Mouse (Mus musculus): ENCODE results near the gene Cdh13.
"Not testable (repeated sequence)": the region's sequence is repeated elsewhere in the genome, so short reads cannot be mapped to it uniquely, and the experiment has no call there.

Cdh13 gene

GRCm38 (mm10) chr8:119344190-119344856 is 1060.8 kb downstream of the Cdh13 start, which contains the start of gene Hsbp1:
Hsbp1 (plus strand) TSS chr8:119344488.
- in situ Hi-C loops (cut with MboI, MseI), result no loop called here

- in situ Hi-C loops (cut with MboI, MseI), result no loop called here
Observed at GRCm38 (mm10) chr8:119345029-119345682, 1061.6 kb downstream of the Cdh13 start.

- in situ Hi-C loops (cut with MboI, MseI), result no loop called here
Observed at GRCm38 (mm10) chr8:119345683-119346075, 1062.1 kb downstream of the Cdh13 start.

- in situ Hi-C loops (cut with MboI, MseI), result no loop called here
Observed at GRCm38 (mm10) chr8:119351647-119352046, 1068.1 kb downstream of the Cdh13 start.

- in situ Hi-C loops (cut with MboI, MseI), result no loop called here
Observed at GRCm38 (mm10) chr8:119352977-119353658, 1069.6 kb downstream of the Cdh13 start.

- in situ Hi-C loops (cut with MboI, MseI), result no loop called here
Observed at GRCm38 (mm10) chr8:119353659-119354023, 1070.1 kb downstream of the Cdh13 start.

- in situ Hi-C loops (cut with MboI, MseI), result not testable (repeated sequence)
Observed at GRCm38 (mm10) chr8:119356631-119357030, 1073.1 kb downstream of the Cdh13 start.

- in situ Hi-C loops (cut with MboI, MseI), result no loop called here
Observed at GRCm38 (mm10) chr8:119358175-119358574, 1074.6 kb downstream of the Cdh13 start.

- in situ Hi-C loops (cut with MboI, MseI), result no loop called here
Observed at GRCm38 (mm10) chr8:119358836-119359235, 1075.3 kb downstream of the Cdh13 start.

GRCm38 (mm10) chr8:119360686-119361295 is 1077.3 kb downstream of the Cdh13 start:
- in situ Hi-C loops (cut with MboI, MseI), result no loop called here
